Mouse (Mus musculus) megakaryocyte-erythroid progenitor cell, adult 5-6 weeks (primary cell): ENCODE measurements around the gene Rnf4. TPM values are rescaled to one million over a fixed set of nuclear protein-coding genes. Genes with fewer than 3 reads are reported as not detected.

Experiments
- ATAC-seq: replicated peaks from 2 replicates; pipeline ENCODE4 v1.8.0; 2016; ENCODE audit warnings: mild to moderate bottlenecking, inconsistent platforms; ENCODE audit not compliant: severe bottlenecking, poor library complexity, low FRiP score, low TSS enrichment
- total RNA-seq, 2 experiments: library from RNA; stranded (forward) in 1 of 2; stranded (reverse) in 1 of 2; fragments of 200-1000, 215-1000 nt in 1 of 2; fragments of >200 nt in 1 of 2; fragmentation: Nextera tagmentation in 1 of 2; gene quantifications; 2 replicates each; pipeline ENCODE4 v1.2.3; 2014 to 2017

Rnf4 gene
- total RNA-seq, 2 experiments from 2014 or later = 112 to 116 TPM

- ATAC-seq = no peak
Measured at GRCm38 (mm10) chr5:34395850-34396540, 59.9 kb downstream of the Rnf4 start.

- no peak for ATAC-seq
Measured at GRCm38 (mm10) chr5:34397866-34398265, 61.8 kb downstream of the Rnf4 start.

- no peak for ATAC-seq
Measured at GRCm38 (mm10) chr5:34398326-34398725, 62.2 kb downstream of the Rnf4 start.

Other genes with a start within 250 kb of the Rnf4 start
- 0.26 and 3.1 TPM in 2 replicates for gene Poln, start 166.8 kb upstream of the Rnf4 start, total RNA-seq (2014; fragmentation: Nextera tagmentation)
- 2.6 and 6.3 TPM in 2 replicates for gene Poln, start 166.8 kb upstream of the Rnf4 start, total RNA-seq (2017)
- 45.3 and 52.4 TPM in 2 replicates for gene Haus3, start 166.8 kb upstream of the Rnf4 start, total RNA-seq (2014; fragmentation: Nextera tagmentation)
- 83.0 and 139 TPM in 2 replicates for gene Haus3, start 166.8 kb upstream of the Rnf4 start, total RNA-seq (2017)
- 32.3 and 34.4 TPM in 2 replicates for gene Mxd4, start 148.6 kb upstream of the Rnf4 start, total RNA-seq (2014; fragmentation: Nextera tagmentation)
- gene Mxd4, start 148.6 kb upstream of the Rnf4 start, total RNA-seq (2017) = 9.5 and 14.7 TPM in 2 replicates
- gene Zfyve28, start 47.8 kb upstream of the Rnf4 start, total RNA-seq (2014; fragmentation: Nextera tagmentation) = not detected in 2 replicates
- gene Zfyve28, start 47.8 kb upstream of the Rnf4 start, total RNA-seq (2017) = not detected in 2 replicates
- not detected in 2 replicates for gene Cfap99, start 47.7 kb upstream of the Rnf4 start, total RNA-seq (2014; fragmentation: Nextera tagmentation)
- gene Cfap99, start 47.7 kb upstream of the Rnf4 start, total RNA-seq (2017) = not detected in 2 replicates
- gene Fam193a, start 33.6 kb downstream of the Rnf4 start, total RNA-seq (2014; fragmentation: Nextera tagmentation) = 33.6 and 42.2 TPM in 2 replicates
- gene Fam193a, start 33.6 kb downstream of the Rnf4 start, total RNA-seq (2017) = 20.1 and 45.7 TPM in 2 replicates
- 4.8 and 14.9 TPM in 2 replicates for gene Tnip2, start 177.7 kb downstream of the Rnf4 start, total RNA-seq (2014; fragmentation: Nextera tagmentation)
- gene Tnip2, start 177.7 kb downstream of the Rnf4 start, total RNA-seq (2017) = 5.0 and 13.8 TPM in 2 replicates
- 10.2 and 13.1 TPM in 2 replicates for gene Sh3bp2, start 189.5 kb downstream of the Rnf4 start, total RNA-seq (2014; fragmentation: Nextera tagmentation)
- gene Sh3bp2, start 189.5 kb downstream of the Rnf4 start, total RNA-seq (2017) = 3.3 and 4.2 TPM in 2 replicates
- gene Add1, start 237.4 kb downstream of the Rnf4 start, total RNA-seq (2014; fragmentation: Nextera tagmentation) = 188 and 260 TPM in 2 replicates
- gene Add1, start 237.4 kb downstream of the Rnf4 start, total RNA-seq (2017) = 170 and 288 TPM in 2 replicates